Mouse (Mus musculus) left cerebral cortex, adult 2 months (tissue): ENCODE measurements around the gene Zfp65. TPM values are rescaled to one million over a fixed set of nuclear protein-coding genes. Genes with fewer than 3 reads are reported as not detected.
"Not testable (repeated sequence)": the region's sequence is repeated elsewhere in the genome, so short reads cannot be mapped to it uniquely, and the experiment has no call there.

Experiments used
- DNase-seq, 2 experiments: peaks; one replicate each; pipeline ENCODE4 v3.0.0; 2021 to 2022; ENCODE audit warnings: low spot score in 2 of 2, mixed read lengths in 1 of 2; ENCODE audit errors: extremely low spot score in 1 of 2
- H3K27ac ChIP-seq: fragments of 200-600 bp; 2 replicates; pipeline ENCODE4 v1.8.1; 2022
- H3K4me3 ChIP-seq: fragments of 200-600 bp; 2 replicates; pipeline ENCODE4 v1.8.1; 2022
- CTCF ChIP-seq: fragments of 200-600 bp; IDR thresholded peaks from 2 replicates; pipeline ENCODE4 v1.8.1; 2022; ENCODE audit warnings: antibody characterized with exemption, mild to moderate bottlenecking, moderate library complexity
- intact Hi-C: fragments of 180-260 bp; cut with DNase I; formaldehyde crosslinking; loops from one replicate; pipeline ENCODE4 v1.15.1; 2025
- total RNA-seq, 2 experiments: library from RNA; stranded (reverse); gene quantifications; 2 replicates each; pipeline ENCODE4 v1.2.3; 2021

Gene Zfp65
- total RNA-seq, 2 experiments from 2014 or later, result 14.0 to 14.6 TPM

GRCm38 (mm10) chr13:67723848-67724479 is 5.0 kb downstream of the Zfp65 start:
- DNase-seq, result peak; percentile 89 to 90
- intact Hi-C loops, result loop anchor here (1.0 to 10.0 kb wide), 4 partner anchors 41 to 789 kb away; partner anchors contain the start of genes Zfp273 and Zfp729b
- TF ChIP-seq CTCF, result no peak
- peak overlapping the region; percentile 85 for H3K4me3 ChIP-seq
- H3K27ac ChIP-seq, result peak overlapping the region; percentile 87

- no peak within 1 kb of the TSS for H3K4me3 ChIP-seq
- intact Hi-C loops, result loop anchor here (10.0 kb wide), 1 partner anchor 232 kb away; the partner anchor contains the start of gene Zfp874a
- H3K27ac ChIP-seq, result no peak within 1 kb of the TSS
- TF ChIP-seq CTCF, result no peak
- DNase-seq, result no peak
Measured at GRCm38 (mm10) chr13:67686971-67687370, 42.0 kb downstream of the Zfp65 start, which contains the start of gene Zfp738. Gene Zfp738 (minus strand): TSS chr13:67687071.

- intact Hi-C loops, result loop anchor here (1.0 to 10.0 kb wide), 5 partner anchors 40 to 229 kb away; partner anchors contain the start of genes Gm49345, Zfp729a, Zfp729b and Zfp874a
- peak overlapping the region; percentile 70 for H3K4me3 ChIP-seq
- not testable (repeated sequence) for DNase-seq
- peak overlapping the region; percentile 73 for H3K27ac ChIP-seq
Measured at GRCm38 (mm10) chr13:67683841-67684240, 45.1 kb downstream of the Zfp65 start.

- DNase-seq, result peak; percentile 84
- intact Hi-C loops, result loop anchor here (1.0 to 10.0 kb wide), 5 partner anchors 41 to 228 kb away; partner anchors contain the start of genes Gm49345, Zfp729a, Zfp729b and Zfp874a
- Histone ChIP-seq H3K4me3 (peak overlapping the region; percentile 70), H3K27ac (peak overlapping the region; percentile 73)
Measured at GRCm38 (mm10) chr13:67682959-67683735, 45.8 kb downstream of the Zfp65 start.

GRCm38 (mm10) chr13:67674902-67675301 is 54.1 kb downstream of the Zfp65 start:
- H3K4me3 ChIP-seq, result no peak overlapping the region
- no peak overlapping the region for H3K27ac ChIP-seq
- TF ChIP-seq CTCF, result no peak
- intact Hi-C loops, result loop anchor here (2.0 kb wide), 1 partner anchor 48 kb away; no protein-coding TSS in a partner anchor
- no peak for DNase-seq

Other genes starting within 250 kb of the Zfp65 start
- gene Zfp874b, start 244.9 kb downstream of the Zfp65 start, total RNA-seq, result 10 to 100 TPM; 15.5 to 17.6 TPM
- gene Zfp58, start 228.6 kb downstream of the Zfp65 start, total RNA-seq, result 1 to 10 TPM; 8.7 to 9.8 TPM
- under 1 TPM in 1 of 2 experiments, not detected in 1; 0.86 TPM for gene Gm26965, start 203.0 kb downstream of the Zfp65 start, total RNA-seq
- gene Zfp87, start 203.0 kb downstream of the Zfp65 start, total RNA-seq, result 10 to 100 TPM; 19.8 to 22.9 TPM
- gene Zfp748, start 175.3 kb downstream of the Zfp65 start, total RNA-seq, result 1 to 10 TPM; 9.4 to 9.7 TPM
- 1 to 10 TPM; 8.3 to 8.9 TPM for gene Zfp729b, start 119.5 kb downstream of the Zfp65 start, total RNA-seq
- gene Gm49345, start 91.4 kb downstream of the Zfp65 start, total RNA-seq, result under 1 TPM; 0.28 to 0.84 TPM
- 1 to 10 TPM; 8.0 to 8.9 TPM for gene Zfp729a, start 91.4 kb downstream of the Zfp65 start, total RNA-seq
- 10 to 100 TPM; 24.2 to 26.0 TPM for gene Zfp738, start 42.1 kb downstream of the Zfp65 start, total RNA-seq
- gene Zfp85, start 26.1 kb upstream of the Zfp65 start, total RNA-seq, result 1 to 10 TPM; 5.8 to 6.5 TPM
- gene Zfp493, start 50.5 kb upstream of the Zfp65 start, total RNA-seq, result 1 to 10 TPM; 4.4 to 4.7 TPM
- 1 to 10 TPM; 5.3 to 7.2 TPM for gene Zfp273, start 84.6 kb upstream of the Zfp65 start, total RNA-seq
- gene Gm10037, start 101.9 kb upstream of the Zfp65 start, total RNA-seq, result 10 to 100 TPM; 16.0 to 18.1 TPM
- not detected for gene BC048507, start 134.2 kb upstream of the Zfp65 start, total RNA-seq